Mouse (Mus musculus): Measurements from ENCODE around the gene Bbc3.
A peak's percentile ranks its signal among the peaks of the same experiment; 100 is the strongest.
"Not testable (repeated sequence)": the region's sequence is repeated elsewhere in the genome, so short reads cannot be mapped to it uniquely, and the experiment has no call there.

Bbc3 gene

DNA sequence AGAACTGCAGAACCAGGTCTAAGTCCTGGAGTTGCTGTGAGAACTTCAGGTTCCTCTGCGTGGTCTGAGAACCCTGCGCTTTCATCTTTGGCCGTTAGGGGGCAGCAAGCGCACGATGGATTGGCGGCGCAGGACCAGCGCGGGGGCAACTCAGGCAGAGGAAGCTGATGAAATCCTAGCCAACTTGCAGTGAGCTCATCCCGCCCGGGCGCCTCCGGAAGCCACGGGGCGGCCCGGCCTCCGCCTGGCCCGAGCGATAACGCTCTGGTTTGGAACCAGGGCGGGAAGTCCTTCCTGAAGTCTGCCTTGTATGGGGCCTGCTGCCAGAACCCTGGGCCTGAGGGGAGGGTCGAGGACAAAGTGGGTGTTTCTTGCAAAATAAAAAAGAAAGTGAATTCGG is 13.4 kb upstream of the Bbc3 start:
- peak; percentile 90 to 93 for DNase-seq

DNA sequence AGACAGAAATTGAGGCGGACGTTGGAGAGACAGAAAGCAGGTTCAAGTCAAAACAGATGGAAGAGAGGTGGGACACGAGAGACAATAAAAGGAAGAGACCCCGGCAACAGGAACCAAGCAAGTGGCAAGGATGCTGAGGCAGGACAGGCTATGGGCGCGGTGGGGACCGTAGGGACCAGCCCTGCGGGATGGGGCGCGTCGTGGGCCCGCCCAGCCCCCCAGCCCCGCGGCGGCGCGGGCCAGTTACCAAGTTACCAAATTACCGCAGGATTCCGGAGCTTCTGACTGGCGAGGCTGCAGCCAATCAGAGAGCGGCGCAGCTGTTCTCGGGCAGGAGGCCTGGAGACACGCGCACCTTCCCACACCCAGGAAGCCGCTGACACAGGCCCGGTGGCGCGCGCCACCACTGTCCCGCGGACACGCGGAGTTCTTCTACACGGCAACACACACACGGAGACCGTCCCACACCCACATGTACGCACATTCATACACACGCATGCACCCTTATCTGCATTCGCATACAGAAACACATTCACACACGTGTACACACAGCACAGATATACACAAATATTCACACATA is 12.8 kb upstream of the Bbc3 start:
- peak; percentile 74 to 79 for DNase-seq

DNA sequence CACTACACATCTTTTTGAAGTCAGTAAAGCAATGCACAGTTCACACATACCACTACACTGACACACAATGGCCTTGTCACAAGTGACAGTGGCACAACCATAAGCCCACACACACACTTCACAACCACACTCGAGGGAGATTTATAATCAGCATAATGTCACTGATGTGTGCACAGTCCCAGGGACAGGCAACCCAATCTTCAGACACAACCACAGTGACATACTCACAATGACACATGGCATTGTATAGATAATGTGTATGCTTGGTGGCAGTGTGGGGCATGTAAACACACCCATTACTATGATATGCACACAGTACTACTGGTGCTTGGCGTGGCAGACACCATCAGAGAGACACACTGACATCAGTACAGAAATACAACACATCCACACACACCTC is 12.0 kb upstream of the Bbc3 start:
- no peak for DNase-seq

DNA sequence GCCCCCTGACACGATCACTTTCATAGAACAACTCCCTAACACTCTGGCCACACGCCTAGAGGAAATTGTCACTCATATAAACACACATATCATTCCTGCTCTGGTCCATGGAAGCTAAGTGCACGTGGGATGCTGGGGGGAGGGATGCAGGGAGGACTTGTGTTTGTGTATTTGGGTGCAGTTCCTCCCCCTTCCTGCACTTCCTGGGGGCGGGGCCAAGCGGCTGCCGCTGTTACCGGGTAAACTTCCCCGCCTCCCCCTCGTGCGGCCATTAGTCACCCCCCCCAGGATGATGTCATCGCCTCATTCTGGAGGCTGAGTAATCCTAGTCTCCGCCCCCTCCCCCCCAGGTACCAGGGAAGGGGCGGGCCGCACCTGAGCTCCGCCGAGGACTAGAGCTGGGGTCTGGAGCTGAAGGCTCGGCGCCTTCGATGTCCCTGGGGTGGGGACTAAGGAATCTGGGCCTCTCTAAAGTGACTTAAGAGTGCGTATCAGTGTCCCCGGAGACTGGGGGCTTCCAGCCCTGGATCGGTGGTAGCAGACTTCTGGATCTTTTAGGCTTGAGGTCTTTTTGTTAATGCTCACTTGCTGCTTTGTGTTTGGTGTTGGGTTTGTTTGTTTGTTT is 11.3 kb upstream of the Bbc3 start:
- DNase-seq = peak; percentile 80 to 84

DNA sequence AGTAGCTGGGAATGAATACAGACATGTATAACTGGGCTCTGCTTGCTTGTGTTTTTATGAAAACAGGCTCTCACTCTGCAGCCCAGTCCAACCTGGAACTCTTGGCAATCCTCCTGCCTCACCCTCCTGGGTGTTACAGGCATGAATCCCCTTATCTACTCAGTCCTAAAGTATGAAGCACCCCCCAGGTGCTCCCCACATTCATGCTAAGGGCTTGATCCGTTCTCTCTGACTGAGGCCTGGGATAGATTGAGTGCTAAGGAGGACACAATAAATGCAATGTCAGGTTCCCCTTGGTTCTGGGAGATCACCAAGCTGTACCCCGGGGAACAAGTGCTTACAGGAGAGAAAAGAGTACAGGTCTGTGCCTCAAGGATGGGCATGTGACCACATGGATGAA is 10.6 kb upstream of the Bbc3 start:
- DNase-seq = no peak

DNA sequence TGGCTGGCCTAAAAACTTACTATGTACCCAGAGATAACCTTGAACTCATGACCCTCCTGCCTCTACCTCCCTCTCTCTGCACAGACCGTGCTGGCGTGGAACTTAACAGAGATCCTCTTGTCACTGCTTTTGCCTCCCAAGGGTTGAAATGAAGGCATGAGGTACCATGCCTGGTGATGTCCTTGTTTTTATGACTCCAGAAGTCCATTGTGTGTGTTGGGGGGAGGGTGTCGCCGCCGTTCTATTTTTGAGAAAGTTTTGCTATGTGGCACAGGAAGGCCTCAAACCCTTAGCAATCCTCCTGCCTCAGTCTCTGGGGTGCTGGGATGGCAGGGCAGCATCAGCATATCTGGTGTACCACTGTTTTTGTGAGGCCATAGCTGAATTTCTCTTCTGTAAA is 9.3 kb upstream of the Bbc3 start:
- DNase-seq = no peak

DNA sequence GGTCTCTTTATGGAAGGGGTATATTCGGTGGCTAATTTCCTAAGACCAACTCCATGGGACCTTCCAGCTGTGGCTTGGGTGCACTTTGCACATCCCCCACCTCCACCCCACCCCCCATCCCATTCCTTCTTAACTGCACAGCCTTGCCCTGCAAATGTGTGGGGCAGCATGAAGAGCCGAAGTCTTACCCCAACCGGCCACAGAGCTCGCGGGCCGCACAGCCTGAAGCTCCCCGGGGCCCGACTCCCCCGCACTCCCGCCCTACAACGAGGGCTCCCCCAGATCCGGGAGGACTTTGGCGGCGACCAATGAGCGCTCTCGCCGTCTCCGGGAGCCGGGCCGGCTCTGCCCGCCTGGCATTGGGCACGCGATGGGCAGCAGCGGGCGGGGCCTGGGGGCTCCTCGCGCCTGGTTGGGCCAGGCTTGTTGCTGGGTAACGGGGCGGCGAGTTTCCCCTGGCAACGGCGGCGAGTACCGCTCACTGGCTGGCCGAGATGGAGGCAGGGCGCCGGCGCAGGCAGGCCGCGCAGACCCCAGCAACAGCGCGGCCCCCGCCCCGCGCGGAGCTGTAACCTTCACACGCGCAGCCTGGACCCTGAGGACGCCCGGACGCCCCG is 8.7 kb upstream of the Bbc3 start:
- peak; percentile 79 to 82 for DNase-seq

DNA sequence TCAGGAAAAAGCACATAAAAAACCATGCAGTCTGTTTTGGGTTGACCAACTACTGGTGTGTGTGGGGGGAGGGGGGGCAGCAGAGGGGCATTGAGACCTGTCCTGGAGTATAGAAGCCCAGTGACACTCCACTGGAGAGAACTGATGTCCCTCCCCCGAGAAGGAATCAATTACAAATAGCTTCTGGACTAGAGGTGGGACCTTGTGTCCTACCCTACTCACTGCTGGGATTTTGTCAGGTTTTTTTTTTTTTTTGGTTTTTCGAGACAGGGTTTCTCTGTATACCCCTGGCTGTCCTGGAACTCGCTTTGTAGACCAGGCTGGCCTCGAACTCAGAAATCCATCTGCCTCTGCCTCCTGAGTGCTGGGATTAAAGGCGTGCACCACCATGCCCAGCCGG is 1.1 kb upstream of the Bbc3 start:
- not testable (repeated sequence) for DNase-seq

DNA sequence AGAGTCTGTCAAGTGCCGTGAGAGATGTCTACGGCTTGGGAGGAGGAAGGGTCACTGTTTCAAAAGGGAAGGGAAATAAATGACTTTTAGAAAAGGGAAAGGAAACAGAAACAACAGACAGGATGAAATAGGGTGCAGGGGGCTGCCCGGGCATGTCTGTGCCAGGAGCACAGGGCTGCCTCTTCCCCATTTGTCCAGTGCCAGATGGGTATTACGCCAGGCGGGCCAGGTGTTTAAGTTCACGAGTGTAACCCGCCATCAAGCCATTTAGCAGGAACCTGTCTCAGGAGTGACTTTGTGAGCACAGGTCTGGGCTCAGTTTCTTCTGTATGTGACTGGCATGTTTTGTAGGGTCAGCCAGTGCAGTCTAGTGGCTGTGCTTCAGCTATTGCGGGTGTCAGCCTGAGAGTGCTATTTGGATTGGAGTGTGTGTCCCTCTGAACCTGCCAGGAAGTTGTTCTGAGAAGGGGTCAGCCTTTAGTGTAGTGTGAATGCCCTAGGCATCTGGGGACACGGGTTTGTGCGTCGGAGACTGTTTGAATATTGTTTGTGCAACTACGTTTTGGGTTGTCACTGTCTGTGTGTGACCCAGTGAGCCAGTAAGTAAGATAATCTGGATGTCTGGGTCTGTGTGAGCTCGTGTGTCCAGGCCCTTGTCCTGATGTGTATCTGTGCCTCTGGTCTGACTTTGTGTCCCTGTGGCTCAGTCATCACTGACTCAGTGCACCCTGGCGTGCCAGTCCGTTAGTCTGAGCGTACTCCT is 543 bp downstream of the Bbc3 start:
- peak in 1 of 2 experiments; percentile 8 for DNase-seq

DNA sequence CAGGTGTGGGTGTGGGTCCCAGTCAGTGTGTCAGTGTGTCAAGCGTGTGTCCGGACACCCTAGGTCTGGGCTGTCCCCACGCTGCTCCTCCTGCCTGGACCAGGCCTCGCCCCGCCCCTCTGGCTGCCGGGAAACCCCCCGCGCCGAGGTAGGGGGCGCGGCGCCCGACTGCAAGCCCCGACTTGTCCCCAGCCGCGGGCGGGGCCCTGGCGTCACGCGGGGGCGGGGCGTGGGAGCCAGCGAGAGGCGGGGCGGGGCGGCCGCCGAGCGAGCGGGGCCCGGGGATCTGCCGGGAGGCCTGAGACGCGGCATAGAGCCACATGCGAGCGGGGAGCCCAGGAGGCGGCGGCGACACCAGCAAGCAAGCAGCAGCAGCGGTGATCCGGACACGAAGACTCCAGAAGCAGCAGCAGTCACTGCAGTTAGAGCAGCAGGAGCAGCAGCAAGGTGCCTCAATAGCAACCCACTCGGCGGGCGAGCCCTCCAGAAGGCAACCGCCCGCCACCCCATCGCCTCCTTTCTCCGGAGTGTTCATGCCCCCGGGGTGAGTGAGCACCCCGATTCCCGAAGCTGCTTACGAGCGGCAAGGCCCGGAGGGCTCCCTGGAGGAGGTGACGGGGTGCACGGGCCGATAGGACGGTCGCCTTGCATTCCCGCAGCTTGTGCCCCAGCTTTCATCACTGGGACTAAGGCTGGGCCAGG is 1.3 kb downstream of the Bbc3 start:
- peak; percentile 82 to 87 for DNase-seq

DNA sequence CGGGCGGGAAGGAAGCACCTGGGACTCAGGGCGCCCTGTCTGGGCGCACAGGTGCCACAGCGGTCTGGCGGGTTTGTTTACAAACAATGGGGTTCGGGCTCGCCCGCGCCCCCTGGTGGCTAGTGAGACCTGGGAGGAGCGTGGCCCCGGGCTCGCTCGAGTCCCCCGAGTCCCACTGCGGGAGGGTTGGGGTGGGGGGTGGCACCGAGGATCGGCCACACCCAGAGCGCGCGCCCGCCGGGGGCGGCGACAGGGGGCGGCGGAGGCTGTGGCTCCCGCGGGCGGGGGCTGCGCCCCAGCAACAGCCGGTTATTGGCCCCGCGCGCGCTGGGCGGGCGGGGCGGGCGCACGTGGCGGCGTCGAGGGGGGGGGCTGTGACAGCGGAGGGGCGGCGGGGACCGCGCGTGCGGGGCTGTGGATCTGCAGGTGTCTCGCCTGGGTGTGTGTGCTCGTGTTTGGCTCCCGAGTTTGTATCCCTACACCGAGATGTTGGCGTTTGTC is 1.9 kb downstream of the Bbc3 start:
- DNase-seq = peak; percentile 67 to 76

DNA sequence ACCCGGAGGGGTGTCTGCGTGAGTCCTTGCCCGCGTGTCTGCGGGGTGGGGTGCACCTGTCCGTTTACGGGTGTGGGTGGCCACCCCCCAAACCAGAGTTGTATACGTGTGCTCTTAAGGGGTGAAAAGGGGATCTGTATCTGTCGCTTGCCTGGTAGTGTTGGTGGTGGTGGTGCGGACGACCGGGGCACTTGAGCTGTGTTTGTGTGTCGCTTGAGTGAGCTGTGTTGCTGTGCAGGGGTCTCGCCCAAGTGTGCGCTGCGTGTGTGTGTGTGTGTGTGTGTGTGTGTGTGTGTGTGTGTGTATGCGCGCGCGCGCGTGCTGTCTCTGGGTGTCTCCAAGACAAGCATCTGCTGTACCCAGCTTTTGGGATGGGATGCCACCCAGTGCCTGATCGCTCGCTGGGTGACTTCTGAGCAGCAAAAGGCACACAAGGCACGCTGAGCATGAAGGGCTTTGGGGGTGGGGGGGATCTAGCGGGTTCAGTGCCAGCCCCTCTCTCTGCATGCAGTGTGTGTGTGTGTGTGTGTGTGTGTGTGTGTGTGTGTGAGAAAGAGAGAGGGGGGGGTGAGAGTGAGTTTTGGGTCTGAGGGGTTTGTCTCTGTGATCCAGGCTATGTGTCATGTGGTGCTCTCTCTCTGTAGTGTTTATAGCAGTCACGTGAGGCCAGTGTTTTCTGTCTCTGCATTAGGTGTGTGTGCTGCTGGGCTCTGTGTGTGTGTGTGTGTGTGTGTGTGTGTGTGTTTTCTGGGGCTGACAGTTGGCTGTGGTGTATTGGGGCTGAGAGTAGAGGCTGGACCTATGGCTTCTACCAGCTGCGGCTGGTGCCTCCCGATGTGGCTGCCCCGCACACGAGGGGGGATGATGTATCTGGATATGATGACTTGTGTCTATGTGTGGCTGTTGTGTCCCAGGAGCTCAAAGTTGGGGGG is 2.6 kb downstream of the Bbc3 start:
- DNase-seq = peak in 1 of 2 experiments; percentile 13

DNA sequence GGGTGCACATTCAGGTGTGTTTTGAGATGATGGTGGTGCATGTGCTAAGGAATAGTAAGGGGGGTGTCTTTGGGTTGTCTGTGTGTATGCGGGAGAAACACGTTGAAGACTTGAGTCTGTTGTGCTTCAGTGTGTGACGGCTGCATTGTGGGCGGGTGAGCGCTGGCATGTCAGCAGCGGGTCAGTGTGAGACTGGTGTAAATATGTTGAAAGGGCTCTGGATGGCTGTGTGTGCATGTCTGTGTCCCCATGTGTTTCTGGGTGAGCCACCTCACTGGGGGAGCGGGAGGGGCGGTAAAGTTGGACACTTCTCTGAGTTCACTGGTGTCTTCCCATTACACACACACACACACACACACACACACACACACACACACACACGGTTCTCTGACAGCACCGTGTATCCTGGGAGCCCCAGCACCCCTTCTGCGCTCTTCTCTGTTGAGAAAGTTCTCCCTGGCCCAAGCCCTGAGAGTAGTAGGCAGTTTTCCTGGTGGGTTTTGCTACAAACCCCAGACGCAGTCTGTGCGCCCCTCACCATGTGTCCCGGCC is 3.3 kb downstream of the Bbc3 start:
- peak in 1 of 2 experiments; percentile 18 for DNase-seq

DNA sequence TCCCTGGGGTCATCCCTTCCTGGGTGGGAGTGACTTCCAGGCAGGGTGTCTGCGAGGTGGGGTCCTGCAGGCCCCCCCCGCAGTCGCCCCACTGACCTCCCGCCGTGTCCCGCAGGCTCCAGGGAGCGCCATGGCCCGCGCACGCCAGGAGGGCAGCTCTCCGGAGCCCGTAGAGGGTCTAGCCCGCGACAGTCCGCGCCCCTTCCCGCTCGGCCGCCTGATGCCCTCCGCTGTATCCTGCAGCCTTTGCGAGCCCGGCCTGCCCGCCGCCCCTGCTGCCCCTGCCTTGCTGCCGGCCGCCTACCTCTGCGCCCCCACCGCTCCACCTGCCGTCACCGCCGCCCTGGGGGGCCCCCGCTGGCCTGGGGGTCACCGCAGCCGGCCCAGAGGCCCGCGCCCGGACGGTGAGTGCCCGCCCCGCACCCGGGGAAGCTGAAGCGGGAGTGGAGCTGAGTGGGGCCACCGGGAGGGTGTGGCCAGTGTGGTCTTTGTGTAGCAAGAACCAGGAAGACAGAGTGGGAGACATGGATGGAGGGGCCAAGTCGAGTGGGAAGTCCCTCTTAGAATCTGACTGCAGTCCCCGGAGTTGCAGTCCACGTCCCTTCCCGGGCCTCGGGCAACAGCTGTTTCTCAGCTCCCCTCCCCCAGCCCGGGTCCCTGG is 3.9 kb downstream of the Bbc3 start:
- DNase-seq = peak in 1 of 2 experiments; percentile 17

DNA sequence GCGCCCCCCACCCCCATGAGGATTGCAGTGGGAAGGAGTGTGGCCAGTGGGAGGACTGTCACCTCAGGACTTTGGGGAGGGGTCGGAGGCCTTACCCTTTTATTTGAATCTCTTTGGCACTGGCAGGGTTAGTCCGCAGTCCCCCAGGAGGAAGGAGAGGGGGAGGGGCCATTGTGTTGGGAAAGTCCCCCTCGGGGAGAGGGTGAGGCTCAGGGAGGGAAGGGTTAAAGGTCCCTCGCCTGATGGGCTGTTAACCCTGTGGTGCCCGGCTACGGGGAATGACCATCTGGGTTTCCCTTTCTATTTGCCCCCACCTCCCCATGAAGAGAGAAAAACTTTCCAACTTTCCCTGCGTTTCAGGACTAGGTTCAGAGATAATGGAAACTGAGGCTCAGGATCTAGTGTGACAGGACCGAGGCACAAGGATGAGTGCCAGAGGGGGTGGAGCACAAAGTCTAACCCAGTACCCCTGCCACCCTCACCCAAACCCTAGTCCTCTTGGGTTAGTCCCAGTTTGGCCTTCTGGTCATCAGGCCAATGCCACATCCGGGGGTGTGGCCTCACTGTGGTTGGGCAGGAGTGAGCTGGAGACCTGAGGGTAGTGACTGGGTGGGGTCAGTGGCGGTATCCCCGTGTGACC is 4.6 kb downstream of the Bbc3 start:
- peak; percentile 63 to 64 for DNase-seq

DNA sequence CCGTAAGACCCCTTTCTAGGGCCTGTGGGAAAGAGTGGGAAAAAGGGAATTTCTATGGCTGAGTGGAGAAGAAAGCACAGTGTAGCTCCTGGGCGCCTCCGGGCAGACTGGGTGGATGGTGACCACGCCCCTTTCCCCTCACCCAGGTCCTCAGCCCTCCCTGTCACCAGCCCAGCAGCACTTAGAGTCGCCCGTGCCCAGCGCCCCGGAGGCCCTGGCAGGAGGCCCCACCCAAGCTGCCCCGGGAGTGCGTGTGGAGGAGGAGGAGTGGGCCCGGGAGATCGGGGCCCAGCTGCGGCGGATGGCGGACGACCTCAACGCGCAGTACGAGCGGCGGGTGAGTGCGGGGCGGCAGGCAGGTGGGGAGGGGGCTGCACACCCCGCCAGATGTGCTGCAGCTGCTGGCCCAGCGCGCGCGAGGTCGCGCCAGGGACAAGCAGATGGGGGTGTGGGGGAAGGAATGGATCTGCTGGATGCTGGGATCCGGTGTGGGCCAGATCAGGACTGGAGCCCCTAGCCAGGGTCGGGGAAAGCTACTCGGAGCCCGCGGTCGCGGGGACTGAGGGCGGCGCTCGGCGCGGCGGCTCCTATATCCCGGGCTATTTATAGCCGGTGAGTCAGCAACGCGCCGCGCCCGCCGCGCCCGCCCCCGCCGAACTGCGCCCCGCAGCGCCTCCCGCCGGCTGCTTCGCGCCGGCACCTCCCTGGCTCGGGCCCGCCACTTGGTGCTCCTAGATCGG is 5.5 kb downstream of the Bbc3 start:
- peak; percentile 62 to 66 for DNase-seq

DNA sequence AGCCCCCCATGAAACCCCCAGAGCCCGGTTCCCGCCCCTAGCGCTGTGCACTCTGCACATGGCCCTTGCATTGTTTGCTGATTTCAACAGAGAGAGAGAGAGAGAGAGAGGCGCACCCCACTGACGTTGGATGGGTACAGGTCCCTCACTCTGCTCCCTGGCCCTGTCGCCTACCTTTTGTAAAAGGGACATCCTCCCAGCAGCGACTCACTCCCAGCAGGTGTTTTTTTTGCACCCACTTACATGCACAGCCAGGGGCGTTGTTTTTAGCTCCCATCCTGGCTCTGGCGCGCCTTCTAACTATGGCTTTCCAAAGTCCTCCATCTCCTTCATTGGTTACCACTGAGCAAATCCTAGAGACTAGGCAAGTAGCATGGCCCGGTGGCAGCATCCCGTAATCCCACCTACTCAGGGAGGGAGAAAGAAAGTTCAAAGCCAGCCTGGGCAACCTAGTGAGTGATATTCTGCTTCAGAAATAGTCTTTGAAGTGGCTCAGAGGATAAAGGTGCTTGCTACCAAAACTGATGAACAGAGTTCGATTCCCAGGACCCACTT is 6.1 kb downstream of the Bbc3 start:
- DNase-seq = no peak

DNA sequence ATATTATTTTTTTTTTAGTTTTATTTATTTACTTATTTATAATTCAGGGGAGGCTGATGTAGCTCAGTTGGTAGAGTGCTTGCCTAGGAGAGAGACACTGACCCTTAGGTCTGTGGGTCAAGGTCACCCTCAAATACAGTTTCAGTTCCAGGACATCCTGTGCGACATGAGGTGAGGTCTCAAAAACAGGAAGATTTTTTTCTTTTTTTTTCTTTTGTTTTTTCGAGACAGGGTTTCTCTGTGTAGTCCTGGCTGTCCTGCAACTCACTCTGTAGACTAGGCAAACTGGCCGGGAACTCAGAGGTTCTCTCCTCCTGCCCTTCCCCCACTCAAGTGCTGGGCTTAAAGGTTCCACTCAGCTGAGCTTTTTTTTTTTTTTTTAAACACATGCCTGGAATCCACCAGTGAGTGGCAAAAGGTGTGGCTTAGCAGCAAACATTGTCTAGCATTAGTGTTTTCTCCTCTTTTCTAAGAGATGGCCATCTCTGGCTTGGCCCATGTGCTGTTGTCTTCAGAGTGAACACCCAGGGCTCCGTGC is 7.1 kb downstream of the Bbc3 start:
- DNase-seq = peak in 1 of 2 experiments; percentile 44

DNA sequence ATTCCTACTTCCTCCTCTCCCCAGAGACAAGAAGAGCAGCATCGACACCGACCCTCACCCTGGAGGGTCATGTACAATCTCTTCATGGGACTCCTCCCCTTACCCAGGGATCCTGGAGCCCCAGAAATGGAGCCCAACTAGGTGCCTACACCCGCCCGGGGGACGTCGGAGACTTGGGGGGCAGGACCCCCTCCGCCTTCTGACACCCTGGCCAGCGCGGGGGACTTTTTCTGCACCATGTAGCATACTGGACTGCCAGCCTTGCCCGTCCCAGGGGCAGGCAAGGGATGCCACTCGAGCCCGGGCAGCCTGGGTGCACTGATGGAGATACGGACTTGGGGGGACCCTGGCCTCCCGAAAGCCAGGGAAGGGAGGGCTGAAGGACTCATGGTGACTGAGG is 8.9 kb downstream of the Bbc3 start:
- DNase-seq = no peak
